Mouse (Mus musculus) liver, adult 2 months (tissue): Measurements from ENCODE around the gene Paxbp1.

Source experiments
- CTCF ChIP-seq: fragments of 200-500 bp; IDR thresholded peaks from 2 replicates; pipeline ENCODE4 v1.5.1; 2011; ENCODE audit warnings: low read depth, low read length, control low read depth
- POLR2A ChIP-seq: fragments of 200-500 bp; IDR thresholded peaks from 2 replicates; pipeline ENCODE4 v1.6.1; 2011; ENCODE audit warnings: low read length, control low read depth; ENCODE audit not compliant: insufficient read depth; ENCODE audit errors: extremely low read depth

DNA sequence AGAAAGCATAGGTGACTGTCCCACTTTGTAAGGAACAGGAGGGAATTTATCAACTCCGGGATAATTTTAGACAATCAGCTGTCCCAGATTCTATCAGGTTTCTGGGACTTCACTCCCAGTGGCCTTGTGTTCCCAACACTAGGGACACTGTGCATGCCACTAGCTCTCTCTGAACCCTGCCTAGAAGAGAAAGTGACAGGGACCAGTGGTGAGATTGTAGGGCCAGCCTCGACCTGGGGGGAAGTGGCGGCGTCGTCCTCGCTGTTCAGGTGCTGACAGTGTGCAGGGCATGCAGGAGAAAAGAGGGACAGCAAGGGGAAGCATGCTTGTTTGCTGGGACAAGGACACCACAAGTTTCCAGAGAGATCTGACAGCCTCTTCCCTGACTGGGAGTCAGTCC lies 13.4 kb upstream of the Paxbp1 start:
- no peak for TF ChIP-seq POLR2A
- TF ChIP-seq CTCF, result no peak
